Mouse (Mus musculus) left cerebral cortex, adult 9 months (tissue): ENCODE data around the gene Entpd7.

Experiments used
- DNase-seq, 2 experiments: peaks; one replicate each; pipeline ENCODE4 v3.0.0; 2022; ENCODE audit warnings: low spot score in 2 of 2

Entpd7 gene

DNA sequence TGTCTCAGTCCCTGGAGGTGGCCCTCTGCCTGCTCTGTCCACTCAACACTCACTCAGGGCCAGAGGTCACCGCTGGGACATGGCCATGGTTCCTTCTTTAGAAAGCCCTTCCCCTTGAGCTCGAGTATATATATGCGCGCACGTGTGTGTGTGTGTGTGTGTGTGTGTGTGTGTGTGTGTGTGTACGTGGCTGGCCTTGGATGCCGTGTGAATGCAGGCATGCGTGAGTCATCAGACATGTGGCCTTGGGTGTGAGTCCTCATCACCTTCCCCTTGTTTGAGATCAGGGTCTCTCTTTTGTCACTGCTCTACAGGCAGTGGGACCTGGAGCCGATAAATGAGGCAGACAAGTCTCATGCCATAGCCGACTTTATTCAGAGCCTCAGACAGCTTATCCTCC lies 34.0 kb downstream of the Entpd7 start:
- DNase-seq, result no peak

DNA sequence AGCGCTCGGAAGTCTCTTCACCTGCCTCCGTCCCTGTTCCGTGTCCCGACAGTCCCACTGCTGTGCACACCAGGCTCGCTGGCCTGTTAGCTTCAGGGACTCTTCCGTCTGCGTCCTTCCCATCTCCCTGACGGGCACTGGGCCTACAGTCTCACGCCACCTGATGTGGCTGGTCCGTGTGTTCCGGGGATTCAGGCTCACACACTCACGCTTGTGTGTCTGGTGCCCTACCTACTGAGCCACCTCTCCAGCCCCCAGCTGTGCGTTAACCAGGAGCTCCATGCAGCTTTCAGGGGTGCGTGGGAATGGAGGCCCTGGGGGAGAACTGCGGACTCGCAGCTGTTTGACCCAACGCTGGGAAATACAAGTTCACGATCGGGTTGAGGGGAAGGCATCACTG lies 34.7 kb downstream of the Entpd7 start:
- DNase-seq, result no peak

DNA sequence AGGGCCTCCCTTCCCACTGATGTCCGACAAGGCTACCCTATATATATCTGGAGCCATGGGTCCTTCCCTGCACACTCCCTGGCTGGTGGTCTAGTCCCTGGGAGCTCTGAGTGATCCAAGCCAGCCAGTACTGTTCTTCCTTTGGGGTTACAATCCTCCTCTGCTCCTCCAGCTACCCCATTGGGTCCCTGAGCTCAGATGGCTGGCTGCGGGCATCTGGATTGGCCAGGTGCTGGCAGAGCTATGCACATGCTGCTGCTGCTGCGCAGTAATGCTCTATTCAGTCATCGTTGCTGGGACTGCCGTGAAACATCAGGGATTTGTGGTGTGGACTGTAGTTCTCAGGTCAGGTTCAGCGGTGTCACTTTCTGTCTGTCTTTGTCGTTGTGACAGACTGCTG lies 35.3 kb downstream of the Entpd7 start:
- no peak for DNase-seq

DNA sequence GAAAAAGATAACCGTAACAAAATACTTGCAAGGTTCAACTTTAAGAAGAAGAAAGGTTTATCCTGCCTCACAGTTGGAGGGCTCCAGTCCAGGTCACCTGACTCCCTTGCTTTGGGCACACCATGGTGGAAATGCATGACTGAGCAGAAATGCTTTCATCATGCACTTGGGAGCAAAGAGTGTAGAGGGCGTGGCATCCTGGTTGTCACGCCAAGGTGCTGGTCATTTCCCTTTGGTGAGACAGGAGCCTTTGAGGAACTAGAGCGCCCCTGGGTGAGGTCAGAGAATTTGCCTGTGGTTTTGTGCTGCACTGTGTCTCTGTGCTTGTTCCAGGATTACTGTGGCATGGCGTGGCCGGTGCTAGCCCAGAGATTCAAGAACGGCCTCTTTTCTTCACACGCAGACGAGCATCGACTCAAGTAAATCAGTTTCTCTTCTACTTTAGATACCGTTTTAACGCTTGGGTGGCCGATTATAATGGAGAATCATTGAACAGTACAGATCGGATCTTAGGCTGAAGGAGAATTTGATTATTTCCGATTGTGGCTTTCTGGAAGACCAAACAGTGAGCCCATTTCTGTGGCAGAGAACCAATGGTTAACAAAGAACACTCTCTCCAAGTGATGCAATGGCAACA lies 37.2 kb downstream of the Entpd7 start:
- DNase-seq, result no peak

DNA sequence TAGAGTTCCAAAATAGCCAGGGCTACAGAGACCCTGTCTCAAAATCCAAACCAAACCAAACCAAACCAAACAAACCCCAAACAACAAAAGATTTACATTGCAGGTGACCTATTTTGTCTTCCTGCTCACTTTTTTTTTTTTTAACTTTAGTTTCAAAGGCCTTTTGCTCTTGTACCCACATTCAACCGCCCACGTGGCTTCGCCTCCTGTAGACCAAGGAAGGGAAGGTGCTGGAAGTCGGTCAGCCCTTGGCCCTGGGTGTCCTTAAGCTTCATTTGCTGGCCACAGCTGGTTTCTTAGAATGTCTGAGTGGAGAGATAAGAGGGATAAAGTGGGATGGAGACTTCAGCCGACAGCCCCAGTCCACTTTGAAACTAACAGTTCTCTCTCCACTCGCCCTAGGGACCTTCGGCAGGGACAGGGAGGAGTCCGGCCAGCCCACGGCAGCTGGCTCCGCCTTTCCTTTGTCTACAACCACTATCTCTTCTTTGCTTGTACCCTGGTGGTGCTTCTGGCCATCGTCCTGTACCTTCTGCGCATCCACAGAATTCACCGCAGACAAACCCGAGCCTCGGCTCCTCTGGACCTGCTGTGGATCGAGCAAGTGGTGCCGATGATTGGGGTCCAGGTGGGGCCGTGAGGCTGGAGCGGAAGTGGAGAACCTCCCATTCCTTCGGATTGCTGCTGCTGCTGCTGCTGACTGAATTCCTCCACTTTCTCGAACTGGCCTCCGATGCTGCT lies 40.0 kb downstream of the Entpd7 start:
- no peak for DNase-seq

DNA sequence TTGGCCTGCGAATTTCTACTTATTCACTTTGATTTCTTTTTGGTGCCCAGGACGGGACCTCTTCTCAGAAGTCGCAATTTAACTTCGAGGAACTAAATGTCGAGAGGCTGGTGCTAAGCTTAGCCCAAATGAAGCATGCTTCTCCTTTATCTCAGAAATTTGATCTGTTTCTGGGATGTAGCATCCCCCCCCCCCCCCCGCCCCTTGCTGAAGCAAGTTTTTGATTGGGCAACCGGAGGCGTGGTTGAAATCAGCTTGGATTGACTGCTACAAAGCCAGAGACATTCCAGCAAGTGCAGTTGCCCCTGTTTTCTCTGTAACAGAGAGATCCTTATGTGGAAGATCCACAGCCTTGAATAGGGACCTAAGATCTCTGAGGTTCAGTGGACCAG lies 40.6 kb downstream of the Entpd7 start:
- DNase-seq, result no peak

DNA sequence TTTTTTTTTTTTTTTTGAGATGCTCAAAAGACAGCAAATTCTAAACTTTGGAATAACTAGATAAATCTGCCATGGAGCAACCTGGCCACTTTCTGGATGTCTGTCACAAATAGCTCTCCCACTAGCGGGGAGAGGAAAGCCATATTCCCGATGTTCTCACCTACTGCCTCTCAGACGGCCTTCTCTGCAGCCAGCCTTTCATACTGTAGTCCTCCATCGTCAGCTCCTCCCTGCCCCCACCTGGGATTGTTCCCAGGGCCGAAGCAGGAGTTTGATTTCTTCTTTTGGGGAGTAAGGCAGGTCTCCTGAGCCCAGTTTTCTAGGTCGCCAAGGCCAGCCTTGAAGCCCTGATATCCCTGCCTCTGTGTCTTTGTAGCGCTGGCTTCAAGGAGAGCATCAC lies 41.7 kb downstream of the Entpd7 start:
- DNase-seq, result no peak

DNA sequence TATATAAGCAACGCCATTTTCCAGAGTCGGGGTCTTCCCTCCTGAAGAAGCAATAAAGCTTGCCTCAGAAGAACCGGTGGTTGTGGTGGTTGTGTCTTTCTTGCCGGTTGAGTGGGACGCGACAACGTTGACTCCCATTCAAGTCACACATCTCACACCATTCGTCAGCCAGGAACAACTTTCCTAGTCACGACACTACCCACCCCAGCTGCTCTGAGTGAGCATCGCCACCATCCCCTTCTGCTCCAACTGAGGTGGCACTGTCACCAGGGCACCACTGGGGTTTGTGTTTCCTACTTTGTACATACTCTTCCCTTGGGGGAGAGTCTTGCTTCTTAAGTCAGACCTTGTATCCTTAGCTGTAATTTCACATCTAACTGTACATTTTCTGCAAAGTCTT lies 48.9 kb downstream of the Entpd7 start:
- no peak for DNase-seq

DNA sequence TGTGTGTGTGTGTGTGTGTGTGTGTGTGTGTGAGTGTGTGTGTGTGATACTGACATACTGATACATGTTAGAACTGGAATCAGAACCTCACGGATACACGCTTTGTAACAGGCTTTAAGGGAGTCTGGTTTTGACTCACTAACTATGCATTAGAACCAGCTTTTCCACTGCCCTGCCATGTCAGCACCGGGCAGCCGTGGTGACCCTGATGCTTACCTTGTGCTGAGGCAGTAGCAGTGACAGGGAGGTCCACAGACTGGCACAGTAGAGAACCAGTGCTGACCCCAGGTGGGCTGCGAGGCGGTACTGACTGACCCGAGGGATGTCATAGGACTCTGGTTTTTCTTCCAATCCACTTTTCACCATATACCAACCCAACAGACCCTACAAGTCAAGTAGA lies 53.9 kb downstream of the Entpd7 start:
- no peak for DNase-seq

DNA sequence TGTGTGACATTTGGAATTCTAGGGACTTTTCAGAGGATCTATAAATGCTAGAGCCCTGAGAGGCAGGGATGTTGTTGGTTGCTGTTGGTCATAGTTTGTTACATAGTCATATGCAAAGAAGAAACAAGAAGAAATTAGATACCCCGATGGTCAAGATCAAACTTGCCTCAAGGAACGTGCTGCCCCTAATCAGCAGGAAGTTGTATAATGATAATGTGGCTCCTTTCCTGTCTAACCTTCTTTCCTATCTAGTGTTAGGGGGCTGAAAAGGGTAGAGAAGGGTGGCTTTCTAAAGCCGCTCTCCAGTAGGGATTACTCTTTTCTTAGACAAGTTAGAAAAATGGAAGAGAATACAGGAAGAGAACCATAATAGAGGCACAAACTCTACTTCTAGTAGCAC lies 56.3 kb downstream of the Entpd7 start:
- no peak for DNase-seq

DNA sequence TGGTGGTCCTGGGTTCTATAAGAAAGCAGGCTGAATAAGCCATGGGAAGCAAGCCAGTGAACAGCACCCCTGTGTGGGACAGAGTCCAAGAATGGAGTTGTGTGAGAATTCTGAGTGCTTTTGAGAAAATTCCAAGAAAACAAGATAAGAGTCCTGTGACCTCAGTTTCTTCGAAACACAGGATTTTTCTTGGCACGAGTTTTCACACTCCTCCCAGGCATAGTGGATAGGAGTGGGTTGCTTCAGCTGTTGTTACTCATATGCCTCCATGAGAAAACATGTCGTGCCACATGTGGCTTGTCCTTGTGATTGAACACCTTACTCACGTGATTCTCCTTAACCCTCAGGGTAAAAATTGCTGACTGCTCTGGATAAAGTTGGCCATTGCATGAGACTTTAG lies 58.4 kb downstream of the Entpd7 start:
- DNase-seq, result no peak

DNA sequence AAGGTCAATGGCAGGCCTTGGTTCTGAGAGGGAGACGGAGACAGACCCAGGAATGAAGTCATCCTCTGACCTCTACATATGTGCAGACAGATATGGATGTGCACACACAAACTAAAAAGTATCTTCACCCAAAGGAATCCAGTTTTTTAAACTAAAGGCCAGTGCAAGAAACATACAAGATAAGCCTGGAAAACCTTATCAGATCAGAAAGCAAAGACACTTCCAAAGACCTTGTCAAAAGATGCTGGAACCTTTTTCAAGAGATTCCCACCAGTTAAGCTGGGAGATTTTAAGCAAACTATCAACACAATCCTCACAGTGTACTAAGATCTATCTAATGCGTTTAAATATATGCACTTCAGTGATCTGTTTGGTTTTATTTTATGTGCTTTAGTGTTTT lies 60.5 kb downstream of the Entpd7 start:
- no peak for DNase-seq

DNA sequence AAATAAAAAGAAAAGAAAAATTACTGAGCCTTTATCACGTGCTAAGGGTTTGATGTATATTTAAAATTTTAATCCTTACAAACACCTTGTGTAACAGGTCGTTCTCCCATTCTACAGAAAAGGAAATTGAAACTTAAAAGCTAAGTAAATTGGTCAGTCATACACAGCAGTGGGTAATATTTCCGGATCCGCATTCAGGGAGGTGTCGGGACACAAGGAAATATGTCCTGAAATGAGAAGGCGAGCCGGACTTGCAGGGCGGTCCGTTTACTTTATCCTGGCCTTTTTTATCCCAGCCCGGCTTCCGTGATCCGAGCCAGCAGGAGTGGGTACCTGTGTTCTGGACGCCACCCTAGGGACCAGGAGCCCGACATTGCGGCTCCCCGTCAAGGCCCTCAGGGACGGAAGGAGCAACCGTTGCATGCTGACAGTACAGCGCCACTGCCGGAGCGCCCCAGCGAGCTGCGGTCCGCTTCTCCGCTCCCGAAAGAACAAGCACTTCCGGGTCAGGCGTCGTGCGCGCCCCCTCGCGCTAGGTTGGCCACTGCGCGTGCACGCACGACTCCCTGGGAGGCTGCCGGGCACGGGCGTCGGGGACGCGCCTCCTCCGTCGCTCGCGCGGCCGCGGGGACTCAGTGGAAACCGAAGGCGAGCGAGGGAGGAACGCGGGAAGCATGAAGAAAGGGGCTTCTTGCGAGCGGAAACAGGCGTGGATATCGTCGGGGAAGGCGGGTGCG lies 63.2 kb downstream of the Entpd7 start, which contains the start of the genes Cutc and Cox15:
Cutc (plus strand) TSS at position 508 of the 737 bp plus-strand sequence.
Cox15 (minus strand) TSS at position 512 of the 737 bp plus-strand sequence.
- peak; percentile 86 to 96 for DNase-seq

DNA sequence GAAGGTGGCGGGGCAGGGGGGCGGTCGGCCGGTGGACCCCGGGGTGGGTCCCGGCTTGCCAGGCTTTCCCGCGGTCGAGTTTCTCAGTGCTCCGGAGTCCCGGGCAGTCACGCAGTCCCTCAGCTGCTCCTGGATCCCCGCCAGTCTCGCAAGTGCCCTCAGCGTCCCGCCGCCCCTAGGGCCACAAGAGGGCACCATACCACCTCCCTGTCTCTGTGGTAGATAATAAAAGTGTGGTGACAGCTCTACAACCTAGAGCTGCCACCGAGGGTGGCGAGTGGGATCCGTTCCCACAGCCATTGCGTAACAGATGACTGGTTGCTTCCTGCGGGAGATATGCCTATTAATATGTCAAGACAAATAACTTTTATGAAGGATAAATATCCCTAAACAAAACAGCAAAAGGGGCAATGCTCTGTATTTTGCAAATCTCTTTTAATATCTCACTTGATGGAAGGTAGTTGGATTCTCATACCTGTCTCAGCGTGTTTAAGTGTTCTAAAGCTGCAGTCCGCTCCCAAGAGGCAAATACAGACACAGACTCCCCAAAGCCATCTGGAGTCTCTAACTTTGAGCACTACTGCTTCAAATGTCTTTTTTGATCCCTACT lies 63.9 kb downstream of the Entpd7 start:
- DNase-seq, result peak; percentile 63 to 89

DNA sequence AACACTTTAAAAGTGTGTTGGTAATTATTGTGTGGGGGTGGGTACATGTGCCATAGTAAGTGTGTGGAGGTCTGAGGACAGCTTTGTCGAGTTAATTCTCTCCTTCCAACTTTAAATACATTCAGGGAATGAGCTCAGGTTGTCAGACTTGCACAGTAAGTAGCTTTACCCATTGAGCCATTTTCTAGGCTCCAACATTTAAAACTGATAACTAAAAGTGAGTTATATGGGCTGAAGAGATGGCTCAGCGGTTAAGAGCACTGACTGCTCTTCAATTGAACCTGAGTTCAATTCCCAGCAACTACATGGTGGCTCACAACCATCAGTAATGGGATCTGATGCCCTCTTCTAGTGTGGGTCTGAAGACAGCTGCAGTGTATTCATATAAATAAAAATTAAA lies 64.8 kb downstream of the Entpd7 start:
- no peak for DNase-seq

DNA sequence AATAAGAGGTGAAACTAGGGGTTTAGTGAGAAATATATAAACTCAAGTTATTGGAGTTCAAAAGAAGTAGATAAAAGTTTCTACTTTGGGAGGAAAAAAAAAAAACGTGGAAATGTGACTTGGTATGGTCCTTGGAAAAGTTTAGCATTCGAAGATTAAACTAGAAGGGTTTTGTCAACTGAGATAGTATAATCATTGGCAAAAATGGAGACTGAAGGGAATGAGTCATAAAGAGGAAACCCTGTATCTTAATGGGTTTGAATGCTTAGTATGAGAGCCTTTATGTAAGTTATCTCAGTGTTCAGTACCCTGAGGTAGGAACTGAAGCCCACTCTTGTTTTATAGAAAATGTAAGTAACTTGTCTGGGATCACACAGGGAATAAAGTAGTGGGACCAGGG lies 65.4 kb downstream of the Entpd7 start:
- no peak for DNase-seq

DNA sequence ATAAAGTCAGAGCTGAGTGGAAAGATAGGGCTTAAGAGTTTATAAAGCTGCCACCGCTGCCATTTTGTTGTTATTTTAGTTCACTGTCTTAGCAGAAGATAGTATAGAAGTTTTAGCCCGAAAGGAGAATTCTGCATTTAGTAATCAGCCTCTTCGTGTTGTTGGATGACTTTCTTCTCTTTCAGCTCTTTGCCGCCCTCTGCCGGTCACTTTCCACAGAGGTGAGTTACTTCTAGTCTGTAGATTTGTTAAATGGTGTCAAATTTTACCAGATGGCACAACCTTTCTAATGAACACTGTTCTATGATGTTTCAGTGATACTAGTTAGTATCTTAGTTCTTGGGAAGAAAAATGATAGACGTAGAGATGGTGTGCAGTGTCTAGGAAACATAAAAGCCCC lies 71.0 kb downstream of the Entpd7 start:
- peak in 1 of 2 experiments; percentile 57 for DNase-seq

DNA sequence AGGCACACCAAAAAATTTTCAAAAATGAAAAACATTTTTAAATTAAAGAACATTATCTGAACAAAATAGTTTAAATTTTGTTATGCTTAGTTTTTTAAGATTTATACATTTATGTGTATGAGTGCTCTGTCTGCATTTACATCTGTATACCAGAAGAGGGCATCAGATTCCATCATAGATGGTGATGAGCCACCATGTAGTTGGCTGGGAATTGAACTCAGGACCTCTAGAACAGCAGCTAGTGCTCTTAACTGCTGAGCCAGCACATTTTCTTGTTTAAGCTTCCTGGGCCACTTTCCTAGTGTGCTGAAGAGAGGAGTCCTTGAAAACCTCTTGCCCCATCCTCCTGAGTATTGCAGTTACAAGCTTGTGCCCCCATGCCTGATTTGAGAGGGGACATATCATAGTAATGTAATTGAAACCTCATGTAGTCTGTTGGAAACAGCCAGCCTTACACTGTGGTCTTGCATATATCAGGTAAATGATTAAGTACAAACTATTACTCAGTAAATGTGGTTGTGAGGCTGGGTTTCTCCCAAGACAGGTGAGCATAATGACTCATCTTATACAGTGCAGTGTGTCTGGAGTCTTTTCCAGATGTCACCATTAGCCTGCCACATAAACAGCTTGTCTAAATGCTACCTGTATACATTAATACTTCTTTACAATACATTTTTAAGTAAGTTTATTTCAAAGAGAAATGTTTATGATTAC lies 72.2 kb downstream of the Entpd7 start:
- DNase-seq, result no peak

DNA sequence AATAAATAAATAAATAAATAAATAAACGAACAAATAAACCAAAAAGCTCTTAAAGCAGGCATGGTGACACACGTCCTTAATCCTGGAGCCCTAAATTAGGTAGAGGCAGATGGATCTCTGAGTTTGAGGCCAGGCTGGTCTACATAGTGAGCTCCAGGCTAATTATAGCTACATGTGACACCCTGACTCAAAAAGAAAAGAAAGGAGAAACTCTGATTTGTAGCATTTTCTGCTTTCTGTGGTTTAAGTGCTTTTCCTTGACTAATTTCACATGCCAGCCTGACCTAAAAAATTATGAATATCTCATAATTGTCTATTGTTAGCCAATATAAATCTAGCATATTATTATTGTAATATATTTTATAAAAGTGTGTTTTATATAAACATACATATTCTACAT lies 72.9 kb downstream of the Entpd7 start:
- DNase-seq, result no peak

DNA sequence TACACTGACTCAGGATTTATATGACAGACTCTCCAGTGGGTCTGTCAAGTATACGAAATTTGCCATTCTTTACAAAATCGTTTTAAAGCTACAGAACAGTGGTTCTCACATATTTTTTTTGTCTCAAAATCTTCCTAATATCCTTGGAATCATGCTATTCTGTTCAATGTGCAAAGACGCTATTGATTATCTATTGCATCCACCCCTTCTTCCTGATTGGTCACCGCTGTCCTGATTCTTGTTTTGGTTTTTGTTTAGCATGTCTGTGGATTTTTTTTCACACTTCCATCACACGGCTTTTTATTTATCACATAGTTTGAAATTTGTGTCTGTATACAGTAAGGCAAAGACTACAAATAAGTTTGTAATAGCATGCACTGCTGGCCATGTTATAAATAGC lies 77.0 kb downstream of the Entpd7 start:
- DNase-seq, result no peak

DNA sequence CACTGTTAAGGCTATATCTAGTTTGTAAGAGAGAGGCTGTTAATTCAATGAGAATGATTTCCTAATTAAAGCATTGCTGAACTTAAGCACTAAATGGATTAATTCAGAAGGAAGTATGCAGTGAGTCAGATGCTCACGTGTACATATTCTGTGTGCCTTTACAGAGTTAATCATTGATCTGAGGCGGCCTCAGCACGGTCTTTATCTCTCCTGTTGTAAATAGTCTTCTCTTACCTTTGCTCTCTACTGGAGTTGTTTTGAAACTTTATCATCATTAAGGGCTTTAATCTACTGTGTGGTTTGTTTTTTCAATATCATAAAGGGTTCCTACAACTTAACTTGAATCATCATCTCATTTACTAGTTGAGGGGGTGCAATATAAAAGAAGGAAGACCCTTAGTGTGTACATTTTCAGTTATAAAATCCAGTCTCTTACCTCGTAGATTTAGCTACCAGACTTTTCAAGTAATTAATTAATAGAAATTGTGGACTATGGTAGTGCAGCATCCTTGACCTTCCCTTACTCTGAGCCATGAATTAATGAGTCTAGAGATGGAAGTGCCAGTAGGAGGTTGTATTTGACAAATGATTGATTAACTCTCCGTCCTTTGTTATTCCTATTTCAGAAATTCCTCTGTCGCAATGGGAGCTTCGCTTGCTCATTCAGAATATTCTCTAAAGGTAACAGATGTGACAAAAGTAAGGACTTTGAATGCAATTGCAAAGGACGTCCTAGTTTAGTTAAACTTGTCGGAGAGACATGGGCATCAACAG lies 78.3 kb downstream of the Entpd7 start:
- no peak for DNase-seq
